Mouse (Mus musculus) neural tube, embryonic 11.5 days (tissue): ENCODE data around the gene Polr2f. TPM values are rescaled to one million over a fixed set of nuclear protein-coding genes. Genes with fewer than 3 reads are reported as not detected.

Experiments used
- ATAC-seq: fragments of 200-750 bp; cut with Nextera tagmentation; 2 replicates; pipeline ENCODE4 v1.8.0; 2017; ENCODE audit warnings: moderate number of reproducible peaks, mild to moderate bottlenecking, moderate TSS enrichment, moderate library complexity; ENCODE audit not compliant: insufficient read depth, low FRiP score, low TSS enrichment
- DNase-seq: peaks from one replicate; pipeline ENCODE4 v3.0.0-alpha.2; 2015; ENCODE audit warnings: low spot score
- H3K27ac ChIP-seq: fragments of 300-500 bp; sonication (generic); 2 replicates; pipeline ENCODE4 v1.5.1; 2014; ENCODE audit warnings: low read depth, mild to moderate bottlenecking, low read length
- H3K27me3 ChIP-seq: fragments of 300-500 bp; sonication (generic); 2 replicates; pipeline ENCODE4 v1.6.1; 2014; ENCODE audit warnings: mild to moderate bottlenecking, low read length, mixed read lengths; ENCODE audit not compliant: control insufficient read depth, insufficient read depth
- H3K36me3 ChIP-seq: fragments of 300-500 bp; sonication (generic); 2 replicates; pipeline ENCODE4 v1.6.1; 2014; ENCODE audit warnings: mild to moderate bottlenecking, low read length, moderate library complexity, mixed read lengths; ENCODE audit not compliant: control insufficient read depth, insufficient read depth
- H3K4me1 ChIP-seq: fragments of 300-500 bp; sonication (generic); 2 replicates; pipeline ENCODE4 v1.6.1; 2014; ENCODE audit warnings: low read length, mixed read lengths; ENCODE audit not compliant: control insufficient read depth, insufficient read depth
- H3K4me2 ChIP-seq: fragments of 300-500 bp; sonication (generic); 2 replicates; pipeline ENCODE4 v1.6.1; 2014; ENCODE audit warnings: low read depth, mild to moderate bottlenecking, moderate library complexity
- H3K4me3 ChIP-seq: fragments of 300-500 bp; sonication (generic); 2 replicates; pipeline ENCODE4 v1.5.1; 2014; ENCODE audit warnings: low read depth, low read length
- H3K9ac ChIP-seq: fragments of 300-500 bp; sonication (generic); 2 replicates; pipeline ENCODE4 v1.6.1; 2014; ENCODE audit warnings: mild to moderate bottlenecking, low read length
- H3K9me3 ChIP-seq: fragments of 300-500 bp; sonication (generic); 2 replicates; pipeline ENCODE4 v1.6.1; 2016; ENCODE audit warnings: low read length; ENCODE audit not compliant: control insufficient read depth
- WGBS: fragments of 180-500 bp; shearing (Covaris S2); extraction: QIAGEN DNeasy Blood & Tissue Kit; methylation state at CpG from one replicate; pipeline ENCODE4 v1.1.7; 2014; 5-methylcytosine and 5-hydroxymethylcytosine counted together
- polyA plus RNA-seq: library from polyadenylated mRNA; unstranded; fragments of >200 nt; fragmentation: Nextera tagmentation; extraction: Ambion mirVana; gene quantifications from 2 replicates; pipeline ENCODE4 v1.2.1, GENCODE M21; 2014

Gene Polr2f
- polyA plus RNA-seq, 1 experiment from 2014 or later, result 301 TPM

- Histone ChIP-seq H3K4me3 (no peak overlapping the region), H3K27me3 (no peaks in the 10 kb centered on the region), H3K4me2 (no peak overlapping the region), H3K9me3 (no peaks in the 10 kb centered on the region), H3K9ac (no peak overlapping the region), H3K4me1 (no peaks in the 10 kb centered on the region), H3K36me3 (no peaks in the 10 kb centered on the region), H3K27ac (no peak overlapping the region)
- WGBS, result 45% methylated on average over 6 of the region's 6 CpGs
- ATAC-seq, result no peak
- DNase-seq, result no peak
These were observed 36.1 kb downstream of the Polr2f start for GRCm38 (mm10) chr15:79176905-79177304.

GRCm38 (mm10) chr15:79185213-79185612 lies 44.4 kb downstream of the Polr2f start:
- H3K9ac ChIP-seq, result no peak overlapping the region
- H3K4me3 ChIP-seq, result no peak overlapping the region
- 92% methylated on average over 10 of the region's 10 CpGs for WGBS
- no peak for DNase-seq
- no peak for ATAC-seq
- H3K27me3 ChIP-seq, result no peaks in the 10 kb centered on the region
- H3K36me3 ChIP-seq, result no peaks in the 10 kb centered on the region
- H3K9me3 ChIP-seq, result no peaks in the 10 kb centered on the region
- H3K27ac ChIP-seq, result no peak overlapping the region
- no peaks in the 10 kb centered on the region for H3K4me1 ChIP-seq
- H3K4me2 ChIP-seq, result no peak overlapping the region

- Histone ChIP-seq H3K27me3 (no peaks in the 10 kb centered on the region), H3K9ac (no peak overlapping the region), H3K4me1 (peaks cover 3% of the 10 kb centered on the region; the same call in 1 of the 2 replicates), H3K27ac (no peak overlapping the region), H3K4me2 (no peak overlapping the region), H3K36me3 (no peaks in the 10 kb centered on the region), H3K4me3 (no peak overlapping the region), H3K9me3 (no peaks in the 10 kb centered on the region)
- DNase-seq, result no peak
- ATAC-seq, result no peak
- 89% methylated on average over 8 of the region's 8 CpGs for WGBS
These were observed 47.0 kb downstream of the Polr2f start for GRCm38 (mm10) chr15:79187819-79188218.

GRCm38 (mm10) chr15:79191426-79191825 lies 50.6 kb downstream of the Polr2f start:
- WGBS, result 100% methylated on average over 2 of the region's 2 CpGs
- Histone ChIP-seq H3K27ac (no peak overlapping the region), H3K9ac (no peak overlapping the region), H3K36me3 (no peaks in the 10 kb centered on the region), H3K27me3 (no peaks in the 10 kb centered on the region), H3K4me1 (peaks cover 14% of the 10 kb centered on the region), H3K9me3 (no peaks in the 10 kb centered on the region), H3K4me2 (no peak overlapping the region), H3K4me3 (no peak overlapping the region)
- ATAC-seq, result no peak
- no peak for DNase-seq

GRCm38 (mm10) chr15:79192450-79192849 lies 51.6 kb downstream of the Polr2f start:
- Histone ChIP-seq H3K27ac (peak overlapping the region; percentile 90), H3K9me3 (no peaks in the 10 kb centered on the region), H3K9ac (no peak overlapping the region), H3K4me3 (no peak overlapping the region), H3K4me1 (peaks cover 14% of the 10 kb centered on the region), H3K27me3 (no peaks in the 10 kb centered on the region), H3K36me3 (no peaks in the 10 kb centered on the region), H3K4me2 (0 out of 2 replicates have a peak overlapping the region, but pooled peaks have one; percentile 12)
- WGBS, result 85% methylated on average over 6 of the region's 6 CpGs
- ATAC-seq, result no peak
- no peak for DNase-seq

GRCm38 (mm10) chr15:79192885-79193845 lies 52.4 kb downstream of the Polr2f start:
- ATAC-seq, result peak; percentile 79
- no peaks in the 10 kb centered on the region for H3K9me3 ChIP-seq
- H3K36me3 ChIP-seq, result no peaks in the 10 kb centered on the region
- 28% methylated on average over 27 of the region's 27 CpGs for WGBS
- H3K27ac ChIP-seq, result peak overlapping the region; percentile 90
- peak; percentile 65 for DNase-seq
- H3K4me3 ChIP-seq, result no peak overlapping the region
- peak overlapping the region; percentile 12; the same call in 1 of the 2 replicates for H3K4me2 ChIP-seq
- peaks cover 14% of the 10 kb centered on the region for H3K4me1 ChIP-seq
- peak overlapping the region; percentile 64 for H3K9ac ChIP-seq
- no peaks in the 10 kb centered on the region for H3K27me3 ChIP-seq

- DNase-seq, result no peak
- Histone ChIP-seq H3K9me3 (no peaks in the 10 kb centered on the region), H3K9ac (peak overlapping the region; percentile 64), H3K4me3 (no peak overlapping the region), H3K27ac (peak overlapping the region; percentile 90), H3K4me1 (peaks cover 14% of the 10 kb centered on the region), H3K4me2 (no peak overlapping the region), H3K36me3 (no peaks in the 10 kb centered on the region), H3K27me3 (no peaks in the 10 kb centered on the region)
- ATAC-seq, result no peak
- 89% methylated on average over 9 of the region's 9 CpGs for WGBS
These were observed 53.2 kb downstream of the Polr2f start for GRCm38 (mm10) chr15:79194048-79194447.

- 76% methylated on average over 2 of the region's 2 CpGs for WGBS
- Histone ChIP-seq H3K36me3 (no peaks in the 10 kb centered on the region), H3K9ac (no peak overlapping the region), H3K27ac (no peak overlapping the region), H3K4me3 (no peak overlapping the region), H3K4me2 (no peak overlapping the region), H3K4me1 (peaks cover 14% of the 10 kb centered on the region), H3K9me3 (no peaks in the 10 kb centered on the region), H3K27me3 (no peaks in the 10 kb centered on the region)
- DNase-seq (no peak), ATAC-seq (no peak)
These were observed 54.1 kb downstream of the Polr2f start for GRCm38 (mm10) chr15:79194946-79195345.

- H3K27me3 ChIP-seq, result no peaks in the 10 kb centered on the region
- no peak overlapping the region for H3K4me2 ChIP-seq
- H3K4me1 ChIP-seq, result peaks cover 14% of the 10 kb centered on the region
- H3K4me3 ChIP-seq, result no peak overlapping the region
- H3K36me3 ChIP-seq, result no peaks in the 10 kb centered on the region
- 0 out of 2 replicates have a peak overlapping the region, but pooled peaks have one; percentile 11 for H3K27ac ChIP-seq
- no peaks in the 10 kb centered on the region for H3K9me3 ChIP-seq
- DNase-seq, result no peak
- no peak overlapping the region for H3K9ac ChIP-seq
- WGBS, result 87% methylated on average over 8 of the region's 8 CpGs
- ATAC-seq, result no peak
These were observed 54.7 kb downstream of the Polr2f start for GRCm38 (mm10) chr15:79195492-79195891.
